Mouse (Mus musculus): ENCODE results near the gene Foxb2. TPM values are rescaled to one million over a fixed set of nuclear protein-coding genes. Genes with fewer than 3 reads are reported as not detected.

The Foxb2 gene
- polyA plus RNA-seq, 1 experiment from 2014 or later = not detected

DNA sequence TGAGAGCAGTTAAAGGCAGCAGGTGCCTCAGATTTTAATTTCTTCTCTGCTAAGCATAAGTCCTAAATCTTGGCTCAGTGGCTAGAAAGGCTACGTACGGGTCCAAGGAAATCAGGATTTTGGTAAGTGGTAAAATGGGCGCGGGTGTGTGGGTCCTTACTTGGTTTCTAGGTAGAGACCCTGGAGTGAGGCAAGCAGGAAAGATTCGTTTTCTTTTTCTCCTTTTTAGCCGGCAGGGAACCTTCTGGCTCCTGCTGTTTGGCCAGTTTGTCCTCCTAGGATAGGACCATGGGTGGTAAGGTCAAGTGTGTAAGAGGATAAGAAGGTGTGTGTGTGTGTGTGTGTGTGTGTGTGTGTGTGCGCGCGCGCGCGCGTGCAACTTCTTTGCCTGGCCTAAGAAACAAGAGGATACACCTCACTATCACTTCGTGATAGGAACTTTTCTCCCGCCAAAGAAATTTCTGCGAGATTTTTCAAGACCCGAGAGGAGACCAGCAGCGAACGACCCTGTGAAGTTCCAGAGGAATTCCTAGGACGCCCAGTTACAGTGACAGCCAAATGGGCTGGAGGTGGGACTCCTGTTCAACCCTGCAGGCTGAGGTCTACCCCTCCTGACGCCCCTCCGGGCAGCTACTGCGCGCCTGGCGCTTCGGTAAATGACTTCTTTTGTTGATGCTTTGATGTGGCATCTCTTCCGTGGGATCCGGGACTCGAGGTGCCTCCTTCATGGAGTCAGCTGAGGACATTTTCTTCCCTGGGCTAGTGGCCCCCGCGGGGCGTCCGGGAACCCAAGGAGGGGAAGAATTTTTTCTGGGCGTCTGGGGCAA, 2.2 kb upstream of the Foxb2 start:
- no peak overlapping the region for H3K4me3 ChIP-seq (replicated peaks; ENCODE audit: low read depth, low read length)
- 1% methylated on average over 34 of the region's 34 CpGs for WGBS

DNA sequence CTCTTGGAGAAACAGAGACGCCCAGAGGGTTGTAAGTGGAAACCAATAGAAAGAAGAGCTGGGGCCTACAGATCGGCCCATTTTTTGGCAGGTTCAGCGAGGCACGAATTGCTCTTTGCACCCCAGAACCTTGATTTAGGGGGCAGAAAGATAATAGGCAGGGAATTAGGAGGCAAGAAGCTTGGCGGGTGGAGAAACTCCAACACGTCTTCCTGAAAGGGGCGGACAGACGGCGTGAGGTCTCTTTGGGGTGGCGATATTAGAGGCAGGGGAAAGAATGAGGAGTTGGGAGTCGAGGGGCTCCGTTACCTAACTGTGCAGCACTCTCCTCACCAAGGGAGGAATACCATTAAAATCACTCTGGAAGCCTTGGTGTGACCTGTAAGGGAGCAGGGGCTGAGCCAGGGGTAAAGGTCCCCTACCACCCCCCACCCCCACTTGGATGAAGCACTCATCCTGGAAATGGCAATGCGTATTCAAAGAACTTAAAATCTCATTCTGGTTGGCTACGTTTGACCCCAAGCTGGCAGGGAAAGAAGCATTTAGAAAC, 1.5 kb upstream of the Foxb2 start:
- TF ChIP-seq CTCF (IDR thresholded peaks at IDR 0.05; ENCODE audit: low read depth) = no peak
- no peaks in the 10 kb centered on the region for H3K36me3 ChIP-seq (ENCODE audit: insufficient read depth, low read length)
- DNase-seq (ENCODE audit: low spot score) (no peak), ATAC-seq (replicated peaks; ENCODE audit: low FRiP score, low read depth) (no peak)
- H3K27me3 ChIP-seq (ENCODE audit: insufficient read depth, low read length) = peaks cover 89% of the 10 kb centered on the region
- no peak overlapping the region for H3K27ac ChIP-seq
- H3K4me3 ChIP-seq (replicated peaks; ENCODE audit: low read depth, low read length) = peak overlapping the region; percentile 43; the same call in 1 of the 2 replicates
- peaks cover 9% of the 10 kb centered on the region for H3K4me1 ChIP-seq (replicated peaks; ENCODE audit: insufficient read depth, low read length)
- no peak overlapping the region for H3K9ac ChIP-seq (ENCODE audit: low read depth, low read length)
- H3K9me3 ChIP-seq (replicated peaks; ENCODE audit: low read length) = no peaks in the 10 kb centered on the region
- WGBS = 4% methylated on average over 14 of the region's 14 CpGs
- H3K4me2 ChIP-seq (ENCODE audit: low read length) = 0 out of 2 replicates have a peak overlapping the region, but pooled peaks have one; percentile 62

More for the DNA sequence above, 2.2 kb upstream of the Foxb2 start:
- ATAC-seq (replicated peaks; ENCODE audit: low FRiP score, low read depth) = no peak
- TF ChIP-seq CTCF (IDR thresholded peaks at IDR 0.05; ENCODE audit: low read depth) = no peak
- H3K9me3 ChIP-seq (replicated peaks; ENCODE audit: low read length) = no peaks in the 10 kb centered on the region
- H3K27ac ChIP-seq = no peak overlapping the region
- H3K27me3 ChIP-seq (ENCODE audit: insufficient read depth, low read length) = peaks cover 89% of the 10 kb centered on the region
- H3K4me1 ChIP-seq (replicated peaks; ENCODE audit: insufficient read depth, low read length) = peaks cover 9% of the 10 kb centered on the region
- DNase-seq (ENCODE audit: low spot score) = no peak
- H3K9ac ChIP-seq (ENCODE audit: low read depth, low read length) = no peak overlapping the region
- H3K36me3 ChIP-seq (ENCODE audit: insufficient read depth, low read length) = no peaks in the 10 kb centered on the region
- no peak overlapping the region for H3K4me2 ChIP-seq (ENCODE audit: low read length)

DNA sequence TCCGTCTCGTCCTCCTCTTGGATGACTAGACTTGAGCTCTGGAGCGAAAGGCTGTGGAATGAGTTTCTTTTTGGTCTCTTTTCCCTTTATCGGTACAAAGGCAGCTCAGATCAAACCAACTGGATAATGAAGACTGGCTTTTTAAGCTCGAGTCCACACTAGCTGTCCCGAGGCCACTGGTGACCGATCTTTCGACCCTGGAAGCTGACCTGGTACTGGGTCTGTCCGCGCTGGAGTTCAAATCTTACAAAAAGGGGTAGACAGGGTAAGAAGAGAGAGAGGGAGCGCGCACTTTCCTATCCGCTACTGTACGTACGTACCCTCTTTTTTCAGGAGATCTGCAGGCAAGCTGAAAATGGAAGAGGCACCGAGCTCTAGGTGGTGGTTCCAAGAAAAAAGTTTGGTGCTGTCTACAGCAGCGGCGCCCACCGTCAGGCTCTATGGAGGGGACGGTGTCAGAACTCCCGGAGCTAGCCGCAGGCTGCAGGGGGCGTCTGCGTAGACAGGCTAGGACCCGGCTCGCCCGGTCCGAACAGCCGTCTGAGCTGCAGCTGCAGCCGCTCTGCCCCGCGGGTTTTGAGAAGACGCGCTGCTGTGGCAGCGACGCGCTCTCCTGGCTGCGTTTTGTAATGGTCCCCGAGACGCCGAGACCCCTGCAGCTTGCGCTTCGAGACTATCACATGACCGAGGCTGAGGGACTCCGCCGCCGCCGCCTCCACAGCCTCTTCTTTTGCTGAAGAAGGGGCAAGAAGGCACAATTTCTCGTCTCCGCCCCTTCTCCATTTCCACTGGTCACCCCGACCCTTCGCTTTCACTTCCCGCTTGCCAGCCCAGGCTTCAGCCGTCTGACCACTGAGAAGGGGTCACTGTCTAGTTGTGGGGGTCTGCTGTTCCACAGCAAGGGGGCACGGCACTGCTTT, 597 bp upstream of the Foxb2 start:
- H3K4me1 ChIP-seq (replicated peaks; ENCODE audit: insufficient read depth, low read length) = peaks cover 9% of the 10 kb centered on the region
- peak overlapping the region; percentile 62 for H3K4me2 ChIP-seq (ENCODE audit: low read length)
- DNase-seq (ENCODE audit: low spot score) (peak; percentile 8), ATAC-seq (replicated peaks; ENCODE audit: low FRiP score, low read depth) (no peak)
- H3K27me3 ChIP-seq (ENCODE audit: insufficient read depth, low read length) = peaks cover 86% of the 10 kb centered on the region
- no peak overlapping the region for H3K27ac ChIP-seq
- H3K36me3 ChIP-seq (ENCODE audit: insufficient read depth, low read length) = no peaks in the 10 kb centered on the region
- H3K4me3 ChIP-seq (replicated peaks; ENCODE audit: low read depth, low read length) = peak overlapping the region; percentile 43
- H3K9me3 ChIP-seq (replicated peaks; ENCODE audit: low read length) = no peaks in the 10 kb centered on the region
- H3K9ac ChIP-seq (ENCODE audit: low read depth, low read length) = no peak overlapping the region
- WGBS = 2% methylated on average over 54 of the region's 55 CpGs
- no peak for TF ChIP-seq CTCF (IDR thresholded peaks at IDR 0.05; ENCODE audit: low read depth)

DNA sequence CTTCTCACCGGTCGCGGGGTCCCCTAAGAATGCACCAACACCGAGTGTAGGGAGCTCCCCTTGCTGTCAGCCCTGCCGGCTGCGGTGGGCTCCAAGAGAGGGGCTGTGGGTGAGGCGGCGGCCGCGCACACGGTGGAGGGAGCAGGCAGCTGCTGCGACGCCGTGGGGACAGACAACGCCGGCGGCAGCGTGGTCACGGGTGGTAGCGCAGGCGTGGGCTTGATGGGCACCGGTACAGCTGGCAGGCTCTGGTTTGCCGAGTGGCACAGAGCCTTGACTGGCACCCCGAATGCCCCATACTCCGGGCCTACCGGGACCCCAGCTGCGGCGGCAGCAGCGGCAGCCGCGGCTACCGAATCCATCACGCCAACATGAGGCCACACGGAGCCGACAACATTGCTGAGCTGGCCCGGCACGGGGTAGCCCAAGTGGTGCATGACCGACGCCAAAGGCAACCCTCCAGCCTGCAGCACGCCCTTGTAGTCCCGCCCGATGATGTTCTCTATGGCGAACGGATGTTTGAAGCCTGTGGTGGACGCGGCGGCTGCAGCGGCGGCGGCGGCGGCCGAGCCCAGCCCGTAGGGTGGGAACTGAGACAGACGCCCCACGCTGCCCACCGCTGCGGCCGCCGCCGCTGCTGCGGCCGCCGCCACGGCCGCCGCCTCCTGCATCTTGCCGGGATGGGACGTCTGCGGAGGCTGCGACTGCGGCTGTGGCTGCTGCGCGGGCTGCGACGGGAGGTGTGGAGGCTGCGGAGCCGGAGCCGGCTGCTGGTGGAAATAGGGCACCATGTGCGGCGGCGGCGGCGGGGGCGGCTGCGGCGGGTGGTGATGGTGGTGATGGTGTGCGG, 1.0 kb downstream of the Foxb2 start:
- Histone ChIP-seq H3K4me1 (replicated peaks; ENCODE audit: insufficient read depth, low read length) (peaks cover 9% of the 10 kb centered on the region), H3K4me2 (ENCODE audit: low read length) (peak overlapping the region; percentile 62), H3K9me3 (replicated peaks; ENCODE audit: low read length) (no peaks in the 10 kb centered on the region), H3K27me3 (ENCODE audit: insufficient read depth, low read length) (peaks cover 87% of the 10 kb centered on the region), H3K4me3 (replicated peaks; ENCODE audit: low read depth, low read length) (peak overlapping the region; percentile 43), H3K9ac (ENCODE audit: low read depth, low read length) (no peak overlapping the region), H3K36me3 (ENCODE audit: insufficient read depth, low read length) (no peaks in the 10 kb centered on the region), H3K27ac (no peak overlapping the region)
- no peak for TF ChIP-seq CTCF (IDR thresholded peaks at IDR 0.05; ENCODE audit: low read depth)
- WGBS = under 1% methylated on average over 75 of the region's 88 CpGs
- ATAC-seq (replicated peaks; ENCODE audit: low FRiP score, low read depth) (0 out of 2 replicates have a peak, but pooled peaks have one; percentile 27), DNase-seq (ENCODE audit: low spot score) (peak; percentile 29)

DNA sequence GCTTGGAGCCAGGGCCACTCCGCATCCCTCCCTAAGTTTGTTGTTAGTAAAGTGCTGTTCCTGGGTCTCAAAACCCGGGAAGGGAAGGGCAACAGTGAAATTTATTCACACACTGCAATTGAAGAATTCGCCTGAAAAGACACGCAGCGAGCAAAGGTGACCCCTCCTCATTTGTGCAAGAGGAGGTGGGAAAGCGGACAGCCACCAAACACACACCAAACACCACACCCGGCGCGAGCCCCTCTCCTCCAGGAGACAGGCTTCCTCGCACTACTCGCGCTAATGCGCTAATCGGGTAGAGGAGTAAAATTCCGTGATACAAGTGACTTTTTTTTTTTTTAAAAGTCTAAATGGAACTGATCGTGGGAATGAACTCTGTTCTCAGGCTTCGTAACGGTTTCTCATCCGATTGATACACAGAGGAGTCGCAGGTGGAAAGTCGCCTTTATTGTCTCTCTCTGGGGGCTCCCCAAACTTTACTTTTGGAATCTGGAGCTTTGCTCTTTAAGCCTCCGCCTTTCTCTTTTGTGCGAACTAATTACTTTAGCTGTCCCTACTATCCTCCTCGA, 2.3 kb downstream of the Foxb2 start:
- Histone ChIP-seq H3K9ac (ENCODE audit: low read depth, low read length) (no peak overlapping the region), H3K4me1 (replicated peaks; ENCODE audit: insufficient read depth, low read length) (peaks cover 9% of the 10 kb centered on the region), H3K27ac (no peak overlapping the region), H3K9me3 (replicated peaks; ENCODE audit: low read length) (no peaks in the 10 kb centered on the region), H3K27me3 (ENCODE audit: insufficient read depth, low read length) (peaks cover 77% of the 10 kb centered on the region), H3K36me3 (ENCODE audit: insufficient read depth, low read length) (no peaks in the 10 kb centered on the region), H3K4me3 (replicated peaks; ENCODE audit: low read depth, low read length) (no peak overlapping the region), H3K4me2 (ENCODE audit: low read length) (no peak overlapping the region)
- no peak for DNase-seq (ENCODE audit: low spot score)
- no peak for ATAC-seq (replicated peaks; ENCODE audit: low FRiP score, low read depth)
- no peak for TF ChIP-seq CTCF (IDR thresholded peaks at IDR 0.05; ENCODE audit: low read depth)
- 2% methylated on average over 24 of the region's 24 CpGs for WGBS
